Mouse (Mus musculus): ENCODE measurements around the gene Ugt1a9. TPM values are rescaled to one million over a fixed set of nuclear protein-coding genes. Genes with fewer than 3 reads are reported as not detected.

Gene Ugt1a9
- total and polyA plus RNA-seq, 2 experiments from 2014 or later: not detected

DNA sequence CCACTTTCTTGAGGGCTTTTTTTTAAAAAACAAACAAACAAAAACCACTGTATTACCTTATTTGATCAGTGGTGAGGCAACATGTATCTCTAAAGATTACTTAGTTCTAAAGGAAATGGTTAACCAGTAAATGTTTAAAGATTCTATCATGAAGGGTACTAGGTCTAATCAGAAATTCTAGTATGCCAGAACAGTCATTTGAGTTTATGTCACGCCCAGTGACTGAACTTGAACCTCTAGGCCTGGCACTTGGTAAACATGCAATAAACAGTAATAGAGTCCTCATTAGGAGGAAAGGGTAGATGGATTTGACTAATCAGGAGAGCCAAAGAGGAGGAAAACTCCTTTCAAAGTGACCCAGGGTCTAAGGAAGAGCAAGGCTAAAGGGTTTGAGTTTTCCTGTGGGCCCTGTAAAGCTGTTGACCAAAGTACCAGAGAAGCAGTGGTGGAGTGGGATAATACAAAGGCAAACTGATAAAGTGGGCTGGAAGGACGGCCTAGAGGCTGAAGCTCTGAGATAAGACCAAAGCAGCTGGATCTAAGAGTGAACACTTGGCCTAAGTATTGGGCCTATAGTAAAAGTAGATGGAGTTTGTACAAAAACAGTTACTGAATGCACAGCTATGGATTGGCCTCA is 136.4 kb downstream of the Ugt1a9 start:
- TF ChIP-seq CTCF (IDR thresholded peaks at IDR 0.05; ENCODE audit: low read depth): no peak
- TF ChIP-seq EP300 (IDR thresholded peaks at IDR 0.05; ENCODE audit: low read depth): no peak
- H3K9ac ChIP-seq (replicated peaks; ENCODE audit: low read depth, low read length): no peak overlapping the region
- no peak overlapping the region for H3K27ac ChIP-seq (ENCODE audit: low read depth)
- DNase-seq (ENCODE audit: low spot score) (no peak), ATAC-seq (ENCODE audit: insufficient read depth, low read depth) (no peak)
- no peak overlapping the region for H3K4me2 ChIP-seq (ENCODE audit: low read depth, low read length)
- H3K36me3 ChIP-seq (replicated peaks; ENCODE audit: control insufficient read depth, insufficient read depth, low read length): no peaks in the 10 kb centered on the region
- 0 out of 2 replicates have a peak, but pooled peaks cover 4% of the 10 kb centered on the region for H3K4me1 ChIP-seq (ENCODE audit: control insufficient read depth, insufficient read depth)
- peaks cover 7% of the 10 kb centered on the region for H3K9me3 ChIP-seq (replicated peaks; ENCODE audit: control insufficient read depth, low read length)
- WGBS: 52% methylated on average over 2 of the region's 2 CpGs
- H3K4me3 ChIP-seq (ENCODE audit: low read depth, low read length): no peak overlapping the region
- H3K27me3 ChIP-seq (ENCODE audit: control insufficient read depth, insufficient read depth, low read length): no peaks in the 10 kb centered on the region

DNA sequence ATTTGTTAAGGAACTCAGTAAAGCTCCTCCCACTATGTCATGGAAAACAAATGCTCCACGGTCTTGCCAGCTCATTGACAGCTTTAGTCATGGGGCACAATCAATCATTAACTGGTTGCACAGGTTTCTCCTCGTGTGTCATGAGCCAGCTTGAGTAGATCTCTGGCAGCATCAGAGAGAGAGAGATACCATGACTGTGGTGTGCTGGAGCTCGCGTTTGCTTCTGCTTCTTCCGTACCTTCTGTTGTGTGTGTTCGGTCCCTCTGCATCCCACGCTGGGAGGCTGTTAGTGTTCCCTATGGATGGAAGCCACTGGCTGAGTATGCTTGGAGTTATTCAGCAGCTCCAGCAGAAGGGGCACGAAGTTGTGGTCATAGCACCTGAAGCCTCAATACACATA is 141.2 kb downstream of the Ugt1a9 start, which contains the start of gene Ugt1a1:
Ugt1a1 (plus strand) TSS at position 148 of the 400 bp plus-strand sequence.
- H3K4me2 ChIP-seq (ENCODE audit: low read depth, low read length): no peak within 1 kb of the TSS
- peaks cover 51% of the 10 kb centered on the region for H3K9me3 ChIP-seq (replicated peaks; ENCODE audit: control insufficient read depth, low read length)
- H3K4me3 ChIP-seq (ENCODE audit: low read depth, low read length): no peak within 1 kb of the TSS
- no peak for ATAC-seq (ENCODE audit: insufficient read depth, low read depth)
- H3K36me3 ChIP-seq (replicated peaks; ENCODE audit: control insufficient read depth, insufficient read depth, low read length): no peaks in the 10 kb centered on the region
- TF ChIP-seq CTCF (IDR thresholded peaks at IDR 0.05; ENCODE audit: low read depth): no peak
- TF ChIP-seq EP300 (IDR thresholded peaks at IDR 0.05; ENCODE audit: low read depth): no peak
- no peak within 1 kb of the TSS for H3K27ac ChIP-seq (ENCODE audit: low read depth)
- no peak within 1 kb of the TSS for H3K9ac ChIP-seq (replicated peaks; ENCODE audit: low read depth, low read length)
- H3K27me3 ChIP-seq (ENCODE audit: control insufficient read depth, insufficient read depth, low read length): no peaks in the 10 kb centered on the region
- WGBS: 58% methylated on average over 8 of the region's 8 CpGs
- no peak for DNase-seq (ENCODE audit: low spot score)
- no peaks in the 10 kb centered on the region for H3K4me1 ChIP-seq (ENCODE audit: control insufficient read depth, insufficient read depth)

DNA sequence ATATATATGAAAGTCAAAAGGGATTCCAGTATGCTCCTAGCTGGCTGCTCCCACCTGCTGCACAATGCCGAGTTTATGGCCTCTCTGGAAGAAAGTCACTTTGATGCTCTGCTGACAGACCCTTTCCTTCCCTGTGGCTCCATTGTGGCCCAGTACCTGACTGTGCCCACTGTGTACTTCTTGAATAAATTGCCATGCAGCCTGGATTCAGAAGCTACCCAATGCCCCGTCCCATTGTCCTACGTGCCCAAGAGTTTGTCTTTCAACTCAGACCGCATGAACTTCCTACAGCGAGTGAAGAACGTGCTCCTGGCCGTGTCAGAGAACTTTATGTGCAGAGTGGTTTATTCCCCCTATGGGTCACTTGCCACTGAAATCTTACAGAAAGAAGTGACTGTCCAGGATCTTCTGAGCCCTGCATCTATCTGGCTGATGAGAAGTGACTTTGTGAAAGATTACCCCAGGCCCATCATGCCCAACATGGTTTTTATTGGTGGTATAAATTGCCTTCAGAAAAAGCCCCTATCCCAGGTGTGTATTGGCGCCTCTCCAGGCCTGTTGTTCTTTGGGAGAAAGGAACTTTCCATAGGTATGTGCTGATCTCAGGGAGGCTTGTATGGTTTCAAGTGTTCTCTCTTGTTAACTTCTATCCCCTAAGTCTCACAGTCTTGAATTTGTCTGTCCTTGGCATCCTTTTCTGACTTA is 141.9 kb downstream of the Ugt1a9 start:
- Histone ChIP-seq H3K4me2 (ENCODE audit: low read depth, low read length) (no peak overlapping the region), H3K9me3 (replicated peaks; ENCODE audit: control insufficient read depth, low read length) (peaks cover 58% of the 10 kb centered on the region), H3K4me1 (ENCODE audit: control insufficient read depth, insufficient read depth) (no peaks in the 10 kb centered on the region), H3K4me3 (ENCODE audit: low read depth, low read length) (no peak overlapping the region), H3K27me3 (ENCODE audit: control insufficient read depth, insufficient read depth, low read length) (no peaks in the 10 kb centered on the region), H3K27ac (ENCODE audit: low read depth) (no peak overlapping the region), H3K36me3 (replicated peaks; ENCODE audit: control insufficient read depth, insufficient read depth, low read length) (no peaks in the 10 kb centered on the region), H3K9ac (replicated peaks; ENCODE audit: low read depth, low read length) (no peak overlapping the region)
- DNase-seq (ENCODE audit: low spot score) (no peak), ATAC-seq (ENCODE audit: insufficient read depth, low read depth) (peak; percentile 13; the same call in 1 of the 2 replicates)
- WGBS: 50% methylated on average over 8 of the region's 8 CpGs
- no peak for TF ChIP-seq EP300 (IDR thresholded peaks at IDR 0.05; ENCODE audit: low read depth)
- TF ChIP-seq CTCF (IDR thresholded peaks at IDR 0.05; ENCODE audit: low read depth): no peak

DNA sequence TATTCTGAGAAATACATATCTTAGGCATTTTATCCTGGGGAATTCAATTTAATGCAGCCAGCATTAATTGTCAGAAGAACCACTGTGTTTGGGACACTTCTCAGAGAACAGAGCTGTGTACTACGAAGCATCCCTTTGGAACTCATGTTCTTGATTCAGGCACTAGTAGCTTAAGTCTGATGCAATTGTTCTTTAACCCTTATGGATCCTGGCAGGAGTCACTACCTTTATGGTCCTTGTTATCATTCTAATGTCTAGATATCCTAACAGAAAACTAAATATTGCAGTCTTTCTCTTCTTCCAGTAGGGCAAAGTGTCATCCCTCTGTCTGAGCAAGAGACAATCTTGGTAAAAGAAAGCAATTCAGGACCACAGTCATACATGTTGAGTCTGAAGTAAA is 142.5 kb downstream of the Ugt1a9 start:
- H3K4me1 ChIP-seq (ENCODE audit: control insufficient read depth, insufficient read depth): no peaks in the 10 kb centered on the region
- H3K9ac ChIP-seq (replicated peaks; ENCODE audit: low read depth, low read length): no peak overlapping the region
- ATAC-seq (ENCODE audit: insufficient read depth, low read depth) (peak; percentile 6; the same call in 1 of the 2 replicates), DNase-seq (ENCODE audit: low spot score) (no peak)
- H3K36me3 ChIP-seq (replicated peaks; ENCODE audit: control insufficient read depth, insufficient read depth, low read length): no peaks in the 10 kb centered on the region
- no peak overlapping the region for H3K4me3 ChIP-seq (ENCODE audit: low read depth, low read length)
- H3K4me2 ChIP-seq (ENCODE audit: low read depth, low read length): no peak overlapping the region
- no peak for TF ChIP-seq EP300 (IDR thresholded peaks at IDR 0.05; ENCODE audit: low read depth)
- TF ChIP-seq CTCF (IDR thresholded peaks at IDR 0.05; ENCODE audit: low read depth): no peak
- no peak overlapping the region for H3K27ac ChIP-seq (ENCODE audit: low read depth)
- peaks cover 61% of the 10 kb centered on the region for H3K9me3 ChIP-seq (replicated peaks; ENCODE audit: control insufficient read depth, low read length)
- no peaks in the 10 kb centered on the region for H3K27me3 ChIP-seq (ENCODE audit: control insufficient read depth, insufficient read depth, low read length)
- 58% methylated on average over 1 of the region's 1 CpGs for WGBS

DNA sequence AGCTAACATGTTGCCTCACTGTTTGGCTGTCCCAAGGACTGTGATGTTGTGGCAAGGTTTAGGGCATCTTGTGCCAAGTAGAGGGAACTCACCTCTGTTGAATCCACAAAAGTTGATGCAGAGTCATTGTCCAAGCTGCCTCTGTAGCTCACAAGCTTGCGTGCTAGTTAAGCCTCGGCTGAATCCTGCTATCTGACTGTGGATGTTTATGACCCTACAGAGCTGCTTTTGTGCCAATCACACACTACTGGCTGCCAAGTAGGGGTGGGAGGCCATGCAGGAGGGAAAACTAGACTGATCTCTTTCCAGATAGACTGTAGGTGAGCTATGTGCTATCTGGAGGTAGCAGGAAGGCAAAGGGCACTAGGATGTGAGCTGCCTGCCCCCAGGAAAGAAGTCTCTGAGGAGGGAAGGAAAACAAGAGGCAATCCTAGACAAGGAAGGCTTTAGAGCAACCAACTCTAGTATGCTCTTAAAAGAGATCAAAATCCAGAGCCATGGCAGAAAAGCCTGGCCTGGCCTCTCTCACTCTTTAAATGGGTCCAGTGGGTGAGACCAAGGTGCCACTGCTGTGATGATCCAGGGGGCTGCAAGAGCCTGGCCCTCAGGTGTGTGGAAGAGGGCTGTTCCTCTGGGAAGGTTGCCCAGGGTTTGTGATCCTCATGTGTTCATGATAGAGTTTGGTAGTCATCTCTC is 143.3 kb downstream of the Ugt1a9 start:
- no peaks in the 10 kb centered on the region for H3K4me1 ChIP-seq (ENCODE audit: control insufficient read depth, insufficient read depth)
- peaks cover 61% of the 10 kb centered on the region for H3K9me3 ChIP-seq (replicated peaks; ENCODE audit: control insufficient read depth, low read length)
- DNase-seq (ENCODE audit: low spot score) (peak; percentile 4), ATAC-seq (ENCODE audit: insufficient read depth, low read depth) (0 out of 2 replicates have a peak, but pooled peaks have one; percentile 1)
- no peaks in the 10 kb centered on the region for H3K36me3 ChIP-seq (replicated peaks; ENCODE audit: control insufficient read depth, insufficient read depth, low read length)
- H3K27ac ChIP-seq (ENCODE audit: low read depth): no peak overlapping the region
- H3K27me3 ChIP-seq (ENCODE audit: control insufficient read depth, insufficient read depth, low read length): no peaks in the 10 kb centered on the region
- 57% methylated on average over 2 of the region's 2 CpGs for WGBS
- H3K9ac ChIP-seq (replicated peaks; ENCODE audit: low read depth, low read length): no peak overlapping the region
- no peak overlapping the region for H3K4me2 ChIP-seq (ENCODE audit: low read depth, low read length)
- no peak overlapping the region for H3K4me3 ChIP-seq (ENCODE audit: low read depth, low read length)
- TF ChIP-seq CTCF (IDR thresholded peaks at IDR 0.05; ENCODE audit: low read depth): no peak
- no peak for TF ChIP-seq EP300 (IDR thresholded peaks at IDR 0.05; ENCODE audit: low read depth)
